Mouse (Mus musculus): Measurements from ENCODE around the gene Stac2. TPM values are rescaled to one million over a fixed set of nuclear protein-coding genes. Genes with fewer than 3 reads are reported as not detected.

The Stac2 gene
- polyA plus RNA-seq, 1 experiment: 0.87 TPM

DNA sequence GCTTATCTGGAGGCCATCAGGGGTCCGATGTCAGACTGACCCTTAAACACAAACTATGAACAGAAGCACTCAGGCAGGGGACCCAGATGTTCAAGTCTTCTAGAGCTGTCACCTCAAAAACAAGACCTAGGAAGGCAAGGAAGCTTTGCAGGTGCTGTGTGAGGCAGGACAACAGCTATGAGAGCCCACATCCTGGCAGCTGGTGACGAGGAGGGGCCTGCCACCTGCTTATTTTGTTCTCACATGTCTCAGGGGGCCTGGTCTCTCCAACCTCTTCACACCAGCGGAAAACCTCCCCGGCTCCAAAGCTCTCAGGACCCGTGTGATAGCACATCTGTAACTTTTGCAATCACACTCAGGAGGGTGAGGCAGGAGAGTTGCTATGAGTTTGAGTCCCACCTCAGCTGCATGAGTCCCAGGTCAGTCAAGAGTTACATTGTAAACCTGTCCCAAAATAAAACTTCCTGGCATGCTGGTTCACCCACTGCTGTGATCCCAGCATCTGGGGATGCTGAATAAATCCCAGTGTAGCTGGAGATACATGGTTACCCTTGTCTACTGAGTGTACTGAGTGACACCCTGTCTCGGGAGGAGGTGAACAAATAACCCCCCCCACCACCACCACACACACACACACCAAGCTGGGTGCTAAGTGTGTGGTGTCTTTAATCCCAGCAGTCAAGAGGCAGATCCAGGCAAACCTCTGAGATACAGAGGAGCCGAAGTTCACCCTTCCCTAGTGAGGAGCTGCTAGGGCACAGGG is 52.7 kb downstream of the Stac2 start:
- Histone ChIP-seq H3K4me1 (ENCODE audit: control insufficient read depth, insufficient read depth, insufficient read length, low read length) (peaks cover 20% of the 10 kb centered on the region), H3K4me3 (ENCODE audit: low read depth, low read length) (no peak overlapping the region), H3K27ac (ENCODE audit: insufficient read depth, low read depth, low read length) (peak overlapping the region; percentile 48), H3K27me3 (ENCODE audit: control insufficient read depth, insufficient read depth, low read length) (no peaks in the 10 kb centered on the region; the same call in 1 of the 2 replicates), H3K36me3 (ENCODE audit: control insufficient read depth, insufficient read depth, low read length) (no peaks in the 10 kb centered on the region)
- TF ChIP-seq POLR2A (IDR thresholded peaks at IDR 0.05; ENCODE audit: low read depth, low read length) (no peak), CTCF (IDR thresholded peaks at IDR 0.05; ENCODE audit: extremely low read depth, insufficient read length, insufficient replicate concordance, low read depth, low read length) (no peak)
- WGBS: 26% methylated on average over 7 of the region's 7 CpGs

- Histone ChIP-seq H3K4me1 (ENCODE audit: control insufficient read depth, insufficient read depth, insufficient read length, low read length) (peaks cover 18% of the 10 kb centered on the region), H3K36me3 (ENCODE audit: control insufficient read depth, insufficient read depth, low read length) (no peaks in the 10 kb centered on the region), H3K27ac (ENCODE audit: insufficient read depth, low read depth, low read length) (peak overlapping the region; percentile 37), H3K4me3 (ENCODE audit: low read depth, low read length) (no peak overlapping the region), H3K27me3 (ENCODE audit: control insufficient read depth, insufficient read depth, low read length) (no peaks in the 10 kb centered on the region; the same call in 1 of the 2 replicates)
- TF ChIP-seq POLR2A (IDR thresholded peaks at IDR 0.05; ENCODE audit: low read depth, low read length) (no peak), CTCF (IDR thresholded peaks at IDR 0.05; ENCODE audit: extremely low read depth, insufficient read length, insufficient replicate concordance, low read depth, low read length) (no peak)
- WGBS: 47% methylated on average over 5 of the region's 5 CpGs
These were observed 53.5 kb downstream of the Stac2 start for GRCm38 (mm10) chr11:97999748-98000147.

- Histone ChIP-seq H3K4me3 (ENCODE audit: low read depth, low read length) (no peak overlapping the region), H3K27ac (ENCODE audit: insufficient read depth, low read depth, low read length) (peak overlapping the region; percentile 48), H3K36me3 (ENCODE audit: control insufficient read depth, insufficient read depth, low read length) (no peaks in the 10 kb centered on the region), H3K4me1 (ENCODE audit: control insufficient read depth, insufficient read depth, insufficient read length, low read length) (peaks cover 21% of the 10 kb centered on the region), H3K27me3 (ENCODE audit: control insufficient read depth, insufficient read depth, low read length) (no peaks in the 10 kb centered on the region; the same call in 1 of the 2 replicates)
- TF ChIP-seq CTCF (IDR thresholded peaks at IDR 0.05; ENCODE audit: extremely low read depth, insufficient read length, insufficient replicate concordance, low read depth, low read length): no peak
- 36% methylated on average over 7 of the region's 7 CpGs for WGBS
These were observed 54.2 kb downstream of the Stac2 start for GRCm38 (mm10) chr11:97998898-97999608.

DNA sequence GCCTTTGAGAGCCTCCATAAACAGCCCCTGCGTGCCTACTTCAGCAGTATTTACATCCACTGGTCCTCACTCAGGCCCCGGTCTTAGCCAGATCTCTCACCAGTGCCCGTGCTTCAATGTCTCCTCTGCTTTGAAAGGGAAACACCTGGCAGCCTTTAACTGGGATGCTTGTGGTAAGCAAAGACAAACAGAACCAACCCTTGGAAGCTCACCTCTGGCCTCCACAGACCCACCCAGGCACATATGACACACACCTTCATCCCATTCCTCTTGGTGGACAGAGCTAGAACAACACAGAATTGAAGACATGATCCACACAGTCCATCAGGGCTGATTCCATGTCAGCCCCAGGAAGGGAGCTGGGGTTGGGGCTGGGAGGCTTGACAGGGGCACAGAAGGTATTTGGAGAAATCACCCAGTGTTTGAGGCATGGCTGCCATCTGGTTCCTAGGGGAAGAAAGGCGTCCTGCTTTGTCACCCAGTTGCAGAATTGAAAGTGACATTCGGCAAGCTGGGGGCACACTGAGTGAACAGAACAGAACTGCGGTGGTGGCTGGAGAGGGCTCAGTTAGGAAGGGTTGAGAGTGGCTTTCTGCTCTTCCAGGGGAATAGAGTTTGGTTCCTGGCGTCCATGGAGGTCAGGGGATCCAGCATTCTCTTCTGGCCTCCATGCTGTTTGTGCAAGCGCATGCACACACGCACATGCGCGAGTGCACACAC is 55.0 kb downstream of the Stac2 start:
- WGBS: 77% methylated on average over 11 of the region's 11 CpGs
- Histone ChIP-seq H3K4me3 (ENCODE audit: low read depth, low read length) (no peak overlapping the region), H3K27me3 (ENCODE audit: control insufficient read depth, insufficient read depth, low read length) (no peaks in the 10 kb centered on the region; the same call in 1 of the 2 replicates), H3K36me3 (ENCODE audit: control insufficient read depth, insufficient read depth, low read length) (no peaks in the 10 kb centered on the region), H3K27ac (ENCODE audit: insufficient read depth, low read depth, low read length) (peak overlapping the region; percentile 48; the same call in 1 of the 2 replicates), H3K4me1 (ENCODE audit: control insufficient read depth, insufficient read depth, insufficient read length, low read length) (peaks cover 19% of the 10 kb centered on the region)
- TF ChIP-seq POLR2A (IDR thresholded peaks at IDR 0.05; ENCODE audit: low read depth, low read length): no peak
- no peak for TF ChIP-seq CTCF (IDR thresholded peaks at IDR 0.05; ENCODE audit: extremely low read depth, insufficient read length, insufficient replicate concordance, low read depth, low read length)

DNA sequence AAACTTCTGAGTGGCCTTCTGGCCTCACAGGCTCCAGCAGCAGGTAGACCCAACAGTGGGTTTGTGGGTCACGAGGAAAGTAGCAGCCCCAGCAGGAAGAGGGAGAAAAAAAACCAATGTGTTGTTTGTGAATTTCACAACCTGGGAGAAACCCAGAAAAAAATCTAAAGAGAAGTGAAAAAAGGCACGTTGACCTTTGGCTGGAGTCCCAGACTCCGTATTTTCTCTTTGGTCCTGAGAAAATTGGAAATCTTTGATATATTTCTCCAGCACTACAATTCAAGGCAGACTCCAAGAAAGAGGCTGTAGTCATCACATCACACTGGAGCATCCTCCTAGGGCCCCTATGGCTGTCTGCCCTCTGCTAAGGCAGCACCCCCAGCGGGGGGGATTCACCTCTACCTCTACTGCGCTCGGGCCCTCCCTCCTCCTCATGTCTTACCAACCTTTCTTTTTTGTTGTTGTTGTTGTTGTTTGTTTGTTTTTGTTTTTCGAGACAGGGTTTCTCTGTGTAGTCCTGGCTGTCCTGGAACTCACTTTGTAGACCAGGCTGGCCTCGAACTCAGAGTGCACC is 55.8 kb downstream of the Stac2 start:
- 74% methylated on average over 8 of the region's 8 CpGs for WGBS
- Histone ChIP-seq H3K4me1 (ENCODE audit: control insufficient read depth, insufficient read depth, insufficient read length, low read length) (peaks cover 11% of the 10 kb centered on the region), H3K27me3 (ENCODE audit: control insufficient read depth, insufficient read depth, low read length) (no peaks in the 10 kb centered on the region; the same call in 1 of the 2 replicates), H3K36me3 (ENCODE audit: control insufficient read depth, insufficient read depth, low read length) (no peaks in the 10 kb centered on the region), H3K27ac (ENCODE audit: insufficient read depth, low read depth, low read length) (peak overlapping the region; percentile 48; the same call in 1 of the 2 replicates), H3K4me3 (ENCODE audit: low read depth, low read length) (no peak overlapping the region)
- TF ChIP-seq CTCF (IDR thresholded peaks at IDR 0.05; ENCODE audit: extremely low read depth, insufficient read length, insufficient replicate concordance, low read depth, low read length) (no peak), POLR2A (IDR thresholded peaks at IDR 0.05; ENCODE audit: low read depth, low read length) (no peak)

- H3K4me3 ChIP-seq (ENCODE audit: low read depth, low read length): no peak overlapping the region
- 39% methylated on average over 1 of the region's 1 CpGs for WGBS
- peaks cover 10% of the 10 kb centered on the region for H3K4me1 ChIP-seq (ENCODE audit: control insufficient read depth, insufficient read depth, insufficient read length, low read length)
- no peak overlapping the region for H3K27ac ChIP-seq (ENCODE audit: insufficient read depth, low read depth, low read length)
- no peaks in the 10 kb centered on the region; the same call in 1 of the 2 replicates for H3K27me3 ChIP-seq (ENCODE audit: control insufficient read depth, insufficient read depth, low read length)
- H3K36me3 ChIP-seq (ENCODE audit: control insufficient read depth, insufficient read depth, low read length): no peaks in the 10 kb centered on the region
- TF ChIP-seq CTCF (IDR thresholded peaks at IDR 0.05; ENCODE audit: extremely low read depth, insufficient read length, insufficient replicate concordance, low read depth, low read length): no peak
- no peak for TF ChIP-seq POLR2A (IDR thresholded peaks at IDR 0.05; ENCODE audit: low read depth, low read length)
These were observed 56.6 kb downstream of the Stac2 start for GRCm38 (mm10) chr11:97996691-97997090.

Data from small intestine, adult 2 months (tissue).